Mouse (Mus musculus) mature B cell (primary cell): ENCODE measurements around the gene Gstp1.
"Not testable (repeated sequence)": the region's sequence is repeated elsewhere in the genome, so short reads cannot be mapped to it uniquely, and the experiment has no call there.

Experiments used
- in situ Hi-C: fragments of 300-500 bp; cut with MboI; formaldehyde crosslinking; loops from 2 replicates; pipeline ENCODE4 v1.14.3; 2019

The Gstp1 gene

GRCm38 (mm10) chr19:4037788-4038232, at the start of gene Gstp1:
Gene Gstp1, minus strand, starts transcription at chr19:4037985.
- in situ Hi-C loops: no loop called here

- in situ Hi-C loops: no loop called here
Observed at GRCm38 (mm10) chr19:4087090-4087489, 49.3 kb upstream of the Gstp1 start.

GRCm38 (mm10) chr19:4086156-4086555, 48.4 kb upstream of the Gstp1 start:
- in situ Hi-C loops: no loop called here

GRCm38 (mm10) chr19:4084984-4085383, 47.2 kb upstream of the Gstp1 start:
- in situ Hi-C loops: no loop called here

GRCm38 (mm10) chr19:4083826-4084225, 46.0 kb upstream of the Gstp1 start:
- in situ Hi-C loops: no loop called here

GRCm38 (mm10) chr19:4083316-4083715, 45.5 kb upstream of the Gstp1 start:
- in situ Hi-C loops: no loop called here

GRCm38 (mm10) chr19:4082219-4082965, 44.6 kb upstream of the Gstp1 start:
- in situ Hi-C loops: no loop called here

GRCm38 (mm10) chr19:4081394-4081793, 43.6 kb upstream of the Gstp1 start, which contains the start of gene Cabp2:
Gene Cabp2, plus strand, starts transcription at chr19:4081578.
- in situ Hi-C loops: no loop called here

- in situ Hi-C loops: no loop called here
Observed at GRCm38 (mm10) chr19:4080511-4081009, 42.8 kb upstream of the Gstp1 start.

- in situ Hi-C loops: no loop called here
Observed at GRCm38 (mm10) chr19:4079594-4079993, 41.8 kb upstream of the Gstp1 start.

GRCm38 (mm10) chr19:4075531-4075930, 37.7 kb upstream of the Gstp1 start:
- in situ Hi-C loops: no loop called here

- in situ Hi-C loops: no loop called here
Observed at GRCm38 (mm10) chr19:4072706-4073424, 35.1 kb upstream of the Gstp1 start.

- in situ Hi-C loops: no loop called here
Observed at GRCm38 (mm10) chr19:4071406-4071805, 33.6 kb upstream of the Gstp1 start.

- in situ Hi-C loops: no loop called here
Observed at GRCm38 (mm10) chr19:4070756-4071155, 33.0 kb upstream of the Gstp1 start.

GRCm38 (mm10) chr19:4070311-4070710, 32.5 kb upstream of the Gstp1 start:
- in situ Hi-C loops: no loop called here

- in situ Hi-C loops: no loop called here
Observed at GRCm38 (mm10) chr19:4068717-4069410, 31.1 kb upstream of the Gstp1 start.

GRCm38 (mm10) chr19:4068242-4068641, 30.5 kb upstream of the Gstp1 start:
- in situ Hi-C loops: not testable (repeated sequence)

- in situ Hi-C loops: no loop called here
Observed at GRCm38 (mm10) chr19:4066877-4067276, 29.1 kb upstream of the Gstp1 start.

GRCm38 (mm10) chr19:4066280-4066679, 28.5 kb upstream of the Gstp1 start:
- in situ Hi-C loops: no loop called here

- in situ Hi-C loops: not testable (repeated sequence)
Observed at GRCm38 (mm10) chr19:4064501-4064900, 26.7 kb upstream of the Gstp1 start.

- in situ Hi-C loops: not testable (repeated sequence)
Observed at GRCm38 (mm10) chr19:4063357-4063756, 25.6 kb upstream of the Gstp1 start.

- in situ Hi-C loops: no loop called here
Observed at GRCm38 (mm10) chr19:4060899-4061465, 23.2 kb upstream of the Gstp1 start.
